Mouse (Mus musculus) lung, postnatal 0 days (tissue): Measurements from ENCODE around the gene Olfr1393.

ENCODE experiments used
- CTCF ChIP-seq: IDR thresholded peaks from 2 replicates; pipeline ENCODE4 v1.5.1; 2016; ENCODE audit warnings: antibody characterized with exemption, mild to moderate bottlenecking
- EP300 ChIP-seq: IDR thresholded peaks from 2 replicates; pipeline ENCODE4 v1.6.1; 2016; ENCODE audit warnings: antibody characterized with exemption, mild to moderate bottlenecking, control low read depth

GRCm38 (mm10) chr11:49241471-49241870 is 36.6 kb upstream of the Olfr1393 start:
- peak; percentile 58 for TF ChIP-seq EP300
- TF ChIP-seq CTCF = no peak
